Mouse (Mus musculus) thymus, adult 2 months (tissue): Measurements from ENCODE around the gene Gm10203.

ENCODE experiments used
- CTCF ChIP-seq: fragments of 200-500 bp; IDR thresholded peaks from 2 replicates; pipeline ENCODE4 v1.5.1; 2012; ENCODE audit warnings: mild to moderate bottlenecking, control low read depth, low read length, moderate library complexity, borderline replicate concordance; ENCODE audit not compliant: control insufficient read depth, poor library complexity, insufficient read depth; ENCODE audit errors: extremely low read depth
- POLR2A ChIP-seq: fragments of 200-500 bp; IDR thresholded peaks from 2 replicates; pipeline ENCODE4 v1.6.1; 2012; ENCODE audit warnings: mild to moderate bottlenecking, low read length, control low read depth, moderate library complexity; ENCODE audit not compliant: control insufficient read depth, poor library complexity, insufficient read depth; ENCODE audit errors: extremely low read depth

DNA sequence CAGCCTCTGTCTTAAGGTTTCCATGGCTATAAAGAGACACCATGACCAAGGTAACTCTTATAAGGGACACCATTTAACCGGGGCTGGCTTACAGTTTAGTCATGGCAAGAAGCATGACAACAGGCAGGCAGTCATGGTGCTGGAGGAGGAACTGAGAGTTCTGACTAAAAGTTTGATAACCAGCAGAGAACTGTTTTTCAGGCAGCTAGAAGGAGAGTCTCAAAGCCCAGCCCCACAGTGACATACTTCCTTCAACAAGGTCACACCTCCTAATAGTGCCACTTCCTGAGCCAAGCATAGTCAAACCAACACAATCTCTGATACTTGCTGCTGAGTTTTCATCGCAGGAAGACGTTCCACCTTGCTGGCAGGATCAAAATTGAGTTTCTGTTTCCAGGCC lies 9.0 kb downstream of the Gm10203 start:
- TF ChIP-seq CTCF, result no peak
- no peak for TF ChIP-seq POLR2A
